Mouse (Mus musculus): ENCODE data around the gene Aftph. TPM values are rescaled to one million over a fixed set of nuclear protein-coding genes. Genes with fewer than 3 reads are reported as not detected.

Aftph gene
- polyA plus RNA-seq, 1 experiment from 2014 or later: 21.1 TPM

DNA sequence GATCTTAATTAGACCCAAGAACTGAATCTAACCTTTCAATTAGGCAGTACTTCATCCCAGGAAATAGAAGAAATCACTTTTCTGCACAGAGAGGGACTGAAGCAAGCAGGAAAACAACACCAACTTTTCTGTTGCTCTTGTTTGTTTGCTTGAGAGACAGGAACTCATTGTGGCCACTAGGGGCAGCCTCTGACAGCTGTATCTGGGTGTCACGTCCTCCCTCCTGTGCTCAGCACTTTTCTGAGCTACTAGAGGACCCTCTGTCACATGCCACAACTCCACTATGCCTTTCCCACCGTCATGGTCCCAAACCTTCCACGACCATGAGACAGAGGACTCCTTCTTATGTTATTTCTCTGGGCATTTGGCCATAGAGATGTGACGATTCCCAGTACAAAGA is 79.7 kb downstream of the Aftph start:
- ATAC-seq (replicated peaks; ENCODE audit: low FRiP score, low TSS enrichment, low read depth) (no peak), DNase-seq (ENCODE audit: low spot score) (no peak)
- Histone ChIP-seq H3K9ac (ENCODE audit: low read length) (no peak overlapping the region), H3K27me3 (replicated peaks; ENCODE audit: control insufficient read depth, insufficient read depth, low read length) (no peaks in the 10 kb centered on the region), H3K4me1 (replicated peaks; ENCODE audit: control insufficient read depth, insufficient read depth, low read length) (peaks cover 8% of the 10 kb centered on the region), H3K27ac (ENCODE audit: low read depth) (no peak overlapping the region), H3K4me3 (ENCODE audit: low read depth, low read length) (no peak overlapping the region), H3K9me3 (ENCODE audit: control insufficient read depth, low read length) (no peaks in the 10 kb centered on the region), H3K36me3 (ENCODE audit: control insufficient read depth, insufficient read depth, low read length) (no peaks in the 10 kb centered on the region), H3K4me2 (ENCODE audit: low read length) (no peak overlapping the region)
- 32% methylated on average over 4 of the region's 4 CpGs for WGBS

GRCm38 (mm10) chr11:20660111-20661097 is 81.0 kb downstream of the Aftph start:
- no peak overlapping the region for H3K9ac ChIP-seq (ENCODE audit: low read length)
- peaks cover 20% of the 10 kb centered on the region for H3K4me1 ChIP-seq (replicated peaks; ENCODE audit: control insufficient read depth, insufficient read depth, low read length)
- no peak for DNase-seq (ENCODE audit: low spot score)
- no peak overlapping the region for H3K27ac ChIP-seq (ENCODE audit: low read depth)
- WGBS: 70% methylated on average over 14 of the region's 14 CpGs
- H3K4me2 ChIP-seq (ENCODE audit: low read length): no peak overlapping the region
- no peaks in the 10 kb centered on the region for H3K36me3 ChIP-seq (ENCODE audit: control insufficient read depth, insufficient read depth, low read length)
- no peaks in the 10 kb centered on the region for H3K27me3 ChIP-seq (replicated peaks; ENCODE audit: control insufficient read depth, insufficient read depth, low read length)
- no peak for ATAC-seq (replicated peaks; ENCODE audit: low FRiP score, low TSS enrichment, low read depth)
- H3K4me3 ChIP-seq (ENCODE audit: low read depth, low read length): no peak overlapping the region
- no peaks in the 10 kb centered on the region for H3K9me3 ChIP-seq (ENCODE audit: control insufficient read depth, low read length)

GRCm38 (mm10) chr11:20659094-20659493 is 82.3 kb downstream of the Aftph start:
- no peak overlapping the region for H3K9ac ChIP-seq (ENCODE audit: low read length)
- H3K27me3 ChIP-seq (replicated peaks; ENCODE audit: control insufficient read depth, insufficient read depth, low read length): no peaks in the 10 kb centered on the region
- H3K4me1 ChIP-seq (replicated peaks; ENCODE audit: control insufficient read depth, insufficient read depth, low read length): peaks cover 24% of the 10 kb centered on the region
- DNase-seq (ENCODE audit: low spot score) (no peak), ATAC-seq (replicated peaks; ENCODE audit: low FRiP score, low TSS enrichment, low read depth) (no peak)
- no peak overlapping the region for H3K4me3 ChIP-seq (ENCODE audit: low read depth, low read length)
- WGBS: 69% methylated on average over 3 of the region's 3 CpGs
- no peaks in the 10 kb centered on the region for H3K9me3 ChIP-seq (ENCODE audit: control insufficient read depth, low read length)
- no peak overlapping the region for H3K4me2 ChIP-seq (ENCODE audit: low read length)
- H3K27ac ChIP-seq (ENCODE audit: low read depth): no peak overlapping the region
- 0 out of 2 replicates have a peak, but pooled peaks cover 1% of the 10 kb centered on the region for H3K36me3 ChIP-seq (ENCODE audit: control insufficient read depth, insufficient read depth, low read length)

GRCm38 (mm10) chr11:20656711-20657057 is 84.7 kb downstream of the Aftph start:
- Histone ChIP-seq H3K4me2 (ENCODE audit: low read length) (peak overlapping the region; percentile 45), H3K27ac (ENCODE audit: low read depth) (peak overlapping the region; percentile 83), H3K4me3 (ENCODE audit: low read depth, low read length) (peak overlapping the region; percentile 15), H3K9ac (ENCODE audit: low read length) (peak overlapping the region; percentile 30), H3K9me3 (ENCODE audit: control insufficient read depth, low read length) (no peaks in the 10 kb centered on the region), H3K27me3 (replicated peaks; ENCODE audit: control insufficient read depth, insufficient read depth, low read length) (no peaks in the 10 kb centered on the region), H3K4me1 (replicated peaks; ENCODE audit: control insufficient read depth, insufficient read depth, low read length) (peaks cover 24% of the 10 kb centered on the region), H3K36me3 (ENCODE audit: control insufficient read depth, insufficient read depth, low read length) (0 out of 2 replicates have a peak, but pooled peaks cover 4% of the 10 kb centered on the region)
- WGBS: 27% methylated on average over 10 of the region's 10 CpGs
- DNase-seq (ENCODE audit: low spot score) (no peak), ATAC-seq (replicated peaks; ENCODE audit: low FRiP score, low TSS enrichment, low read depth) (0 out of 2 replicates have a peak, but pooled peaks have one; percentile 36)

- Histone ChIP-seq H3K36me3 (ENCODE audit: control insufficient read depth, insufficient read depth, low read length) (0 out of 2 replicates have a peak, but pooled peaks cover 4% of the 10 kb centered on the region), H3K4me3 (ENCODE audit: low read depth, low read length) (peak overlapping the region; percentile 15), H3K27me3 (replicated peaks; ENCODE audit: control insufficient read depth, insufficient read depth, low read length) (no peaks in the 10 kb centered on the region), H3K27ac (ENCODE audit: low read depth) (peak overlapping the region; percentile 83), H3K4me2 (ENCODE audit: low read length) (peak overlapping the region; percentile 45), H3K9me3 (ENCODE audit: control insufficient read depth, low read length) (no peaks in the 10 kb centered on the region), H3K9ac (ENCODE audit: low read length) (peak overlapping the region; percentile 30), H3K4me1 (replicated peaks; ENCODE audit: control insufficient read depth, insufficient read depth, low read length) (peaks cover 24% of the 10 kb centered on the region)
- WGBS: 16% methylated on average over 18 of the region's 18 CpGs
- peak; percentile 74 for ATAC-seq (replicated peaks; ENCODE audit: low FRiP score, low TSS enrichment, low read depth)
- DNase-seq (ENCODE audit: low spot score): peak; percentile 79
Observed at GRCm38 (mm10) chr11:20655795-20656710, 85.3 kb downstream of the Aftph start.

DNA sequence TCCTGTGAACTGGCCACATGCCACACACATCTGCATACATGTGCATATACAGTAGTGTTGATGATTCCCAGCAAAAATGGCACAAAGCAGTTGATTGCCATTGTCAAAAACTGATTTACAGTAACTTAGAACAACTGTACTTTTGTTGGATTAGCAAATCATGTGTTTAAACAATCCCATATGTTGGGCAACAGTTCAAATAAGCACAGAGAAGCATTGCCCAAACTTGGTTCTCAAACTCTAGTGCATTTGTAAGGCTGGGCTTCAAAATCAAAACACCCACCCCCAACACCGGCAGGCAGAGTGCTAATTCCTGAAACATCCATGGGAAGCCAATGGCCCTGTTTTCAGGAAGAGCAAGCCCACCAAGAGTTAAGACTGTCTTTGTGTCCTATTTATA is 90.2 kb downstream of the Aftph start:
- Histone ChIP-seq H3K4me2 (ENCODE audit: low read length) (no peak overlapping the region), H3K4me3 (ENCODE audit: low read depth, low read length) (no peak overlapping the region), H3K4me1 (replicated peaks; ENCODE audit: control insufficient read depth, insufficient read depth, low read length) (peaks cover 31% of the 10 kb centered on the region), H3K27ac (ENCODE audit: low read depth) (no peak overlapping the region), H3K27me3 (replicated peaks; ENCODE audit: control insufficient read depth, insufficient read depth, low read length) (no peaks in the 10 kb centered on the region), H3K9ac (ENCODE audit: low read length) (no peak overlapping the region), H3K9me3 (ENCODE audit: control insufficient read depth, low read length) (no peaks in the 10 kb centered on the region), H3K36me3 (ENCODE audit: control insufficient read depth, insufficient read depth, low read length) (peaks cover 20% of the 10 kb centered on the region)
- no peak for ATAC-seq (replicated peaks; ENCODE audit: low FRiP score, low TSS enrichment, low read depth)
- no peak for DNase-seq (ENCODE audit: low spot score)
- 58% methylated on average over 1 of the region's 1 CpGs for whole genome bisulfite sequencing

- no peaks in the 10 kb centered on the region for H3K9me3 ChIP-seq (ENCODE audit: control insufficient read depth, low read length)
- H3K36me3 ChIP-seq (ENCODE audit: control insufficient read depth, insufficient read depth, low read length): peaks cover 20% of the 10 kb centered on the region
- no peak overlapping the region for H3K27ac ChIP-seq (ENCODE audit: low read depth)
- H3K4me1 ChIP-seq (replicated peaks; ENCODE audit: control insufficient read depth, insufficient read depth, low read length): peaks cover 21% of the 10 kb centered on the region
- no peak overlapping the region for H3K4me2 ChIP-seq (ENCODE audit: low read length)
- no peak for ATAC-seq (replicated peaks; ENCODE audit: low FRiP score, low TSS enrichment, low read depth)
- no peak overlapping the region for H3K9ac ChIP-seq (ENCODE audit: low read length)
- no peaks in the 10 kb centered on the region for H3K27me3 ChIP-seq (replicated peaks; ENCODE audit: control insufficient read depth, insufficient read depth, low read length)
- 90% methylated on average over 17 of the region's 17 CpGs for WGBS
- H3K4me3 ChIP-seq (ENCODE audit: low read depth, low read length): no peak overlapping the region
- no peak for DNase-seq (ENCODE audit: low spot score)
Observed at GRCm38 (mm10) chr11:20650006-20650639, 91.3 kb downstream of the Aftph start.

- Histone ChIP-seq H3K9me3 (ENCODE audit: control insufficient read depth, low read length) (no peaks in the 10 kb centered on the region), H3K4me1 (replicated peaks; ENCODE audit: control insufficient read depth, insufficient read depth, low read length) (peaks cover 20% of the 10 kb centered on the region), H3K4me3 (ENCODE audit: low read depth, low read length) (no peak overlapping the region), H3K36me3 (ENCODE audit: control insufficient read depth, insufficient read depth, low read length) (peaks cover 20% of the 10 kb centered on the region), H3K27me3 (replicated peaks; ENCODE audit: control insufficient read depth, insufficient read depth, low read length) (no peaks in the 10 kb centered on the region), H3K4me2 (ENCODE audit: low read length) (no peak overlapping the region), H3K9ac (ENCODE audit: low read length) (no peak overlapping the region), H3K27ac (ENCODE audit: low read depth) (no peak overlapping the region)
- DNase-seq (ENCODE audit: low spot score) (no peak), ATAC-seq (replicated peaks; ENCODE audit: low FRiP score, low TSS enrichment, low read depth) (no peak)
- 80% methylated on average over 5 of the region's 5 CpGs for WGBS
Observed at GRCm38 (mm10) chr11:20649477-20649876, 91.9 kb downstream of the Aftph start.
